Mouse (Mus musculus) retina, embryonic 14.5 days (tissue): ENCODE measurements around the gene Atg2a.

Experiments
- DNase-seq: peaks from one replicate; pipeline ENCODE4 v3.0.0-alpha.2; 2015; ENCODE audit warnings: low spot score

The Atg2a gene

DNA sequence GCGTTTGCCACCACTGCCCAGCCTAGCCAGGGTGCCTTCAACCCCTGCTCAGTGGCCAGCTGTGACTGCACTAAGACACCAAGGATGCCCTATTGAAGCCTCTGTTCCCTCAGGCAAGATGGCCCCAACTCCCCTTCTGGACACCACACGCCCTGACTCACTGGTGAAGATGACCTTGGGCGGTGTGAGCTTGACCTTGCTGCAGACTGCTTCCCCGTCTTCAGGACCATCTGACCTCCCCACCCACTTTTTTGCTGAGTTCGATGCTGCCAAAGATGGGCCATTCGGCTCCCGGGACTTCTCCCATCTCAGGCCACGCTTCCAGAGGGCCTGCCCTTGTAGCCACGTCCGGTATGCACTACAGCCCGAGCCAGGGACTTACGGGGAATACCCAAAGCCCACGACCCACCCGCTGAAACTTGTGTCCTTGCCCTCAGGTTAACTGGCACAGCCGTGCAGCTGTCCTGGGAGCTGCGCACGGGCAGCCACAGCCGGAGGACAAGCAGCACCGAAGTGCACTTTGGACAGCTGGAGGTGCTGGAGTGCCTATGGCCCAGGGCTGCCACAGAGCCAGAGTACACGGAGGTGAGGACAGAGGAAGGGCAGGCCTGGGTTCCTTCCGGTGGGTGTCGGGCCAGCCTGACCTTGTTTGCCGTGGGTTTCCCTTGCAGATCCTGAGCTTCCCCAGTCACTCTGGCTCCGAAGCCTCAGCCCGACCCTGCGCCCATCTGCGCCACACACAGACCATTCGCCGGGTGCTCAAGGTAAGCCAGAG lies 6.2 kb downstream of the Atg2a start:
- DNase-seq, result no peak

DNA sequence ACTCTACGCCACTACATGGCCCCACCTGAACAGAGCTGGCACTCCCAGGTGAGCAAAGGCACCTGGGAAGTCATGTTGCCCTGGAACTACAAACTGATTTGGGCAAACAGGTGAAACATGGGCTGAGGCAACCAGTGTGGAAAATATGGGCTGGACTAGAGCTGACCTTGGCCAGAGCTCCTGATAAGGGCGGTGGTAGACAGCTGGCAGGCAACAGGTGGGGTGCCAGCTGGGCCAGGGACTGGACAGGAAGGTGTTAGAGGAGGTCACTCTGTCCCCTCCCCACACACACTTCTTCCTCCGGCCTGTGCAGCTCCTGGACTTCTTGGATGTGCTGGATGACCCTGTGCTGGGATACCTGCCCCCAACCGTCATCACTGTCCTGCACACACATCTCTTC lies 11.6 kb downstream of the Atg2a start:
- DNase-seq, result no peak

DNA sequence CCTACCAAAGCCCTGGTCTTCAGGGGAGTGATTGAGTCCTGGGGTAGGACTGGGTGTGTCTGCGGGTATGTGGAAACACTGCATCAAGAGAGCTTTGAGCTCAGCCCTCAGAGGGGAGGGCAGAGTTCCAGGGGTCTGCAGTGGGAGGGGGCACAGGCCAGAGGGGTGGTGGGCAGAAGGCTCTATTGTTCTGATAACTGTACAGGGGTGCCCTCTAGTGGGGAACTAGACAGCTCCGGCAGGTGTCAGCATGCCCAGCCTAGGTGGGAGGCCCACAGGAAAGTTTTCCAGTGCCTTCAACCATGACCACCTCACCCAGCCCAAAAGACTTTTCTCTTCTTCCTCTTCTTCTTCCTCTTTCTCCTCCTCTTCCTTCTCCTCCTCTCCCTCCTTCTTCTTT lies 19.0 kb downstream of the Atg2a start:
- peak; percentile 70 for DNase-seq

DNA sequence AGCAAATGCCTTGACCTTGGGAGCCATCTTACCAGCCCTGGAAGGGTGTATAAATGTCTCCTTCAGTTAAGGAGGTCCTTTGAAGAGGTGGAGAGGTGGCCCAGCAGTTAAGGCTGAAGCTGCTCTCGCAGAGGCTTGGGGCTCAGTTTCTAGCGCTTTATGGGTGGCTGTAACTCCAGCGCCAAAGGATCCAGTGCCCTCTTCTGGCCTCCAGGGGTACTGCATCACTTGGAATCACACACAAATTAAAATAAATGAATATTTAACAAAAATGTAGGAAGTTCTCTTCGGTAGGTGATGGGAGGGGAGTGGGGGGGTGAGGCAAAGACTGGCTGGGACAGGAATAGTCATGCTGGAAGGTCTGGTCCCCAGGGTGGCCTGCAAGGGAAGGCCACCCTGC lies 19.5 kb downstream of the Atg2a start:
- no peak for DNase-seq

DNA sequence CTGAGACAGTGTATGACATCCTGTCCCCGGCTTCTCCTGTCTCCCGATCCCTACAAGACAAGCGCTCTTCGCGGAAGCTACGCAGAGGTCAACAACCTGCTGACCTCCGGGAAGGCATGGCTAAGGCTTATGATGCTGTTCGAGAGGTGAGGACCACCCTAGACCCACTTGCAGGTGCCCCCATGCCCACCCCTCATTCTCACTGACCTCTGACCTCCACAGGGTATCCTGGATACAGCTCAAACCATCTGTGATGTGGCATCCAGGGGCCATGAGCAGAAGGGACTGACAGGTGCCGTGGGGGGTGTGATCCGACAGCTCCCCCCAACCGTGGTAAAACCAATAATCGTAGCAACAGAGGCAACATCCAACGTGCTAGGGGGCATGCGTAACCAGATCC lies 19.9 kb downstream of the Atg2a start:
- no peak for DNase-seq

DNA sequence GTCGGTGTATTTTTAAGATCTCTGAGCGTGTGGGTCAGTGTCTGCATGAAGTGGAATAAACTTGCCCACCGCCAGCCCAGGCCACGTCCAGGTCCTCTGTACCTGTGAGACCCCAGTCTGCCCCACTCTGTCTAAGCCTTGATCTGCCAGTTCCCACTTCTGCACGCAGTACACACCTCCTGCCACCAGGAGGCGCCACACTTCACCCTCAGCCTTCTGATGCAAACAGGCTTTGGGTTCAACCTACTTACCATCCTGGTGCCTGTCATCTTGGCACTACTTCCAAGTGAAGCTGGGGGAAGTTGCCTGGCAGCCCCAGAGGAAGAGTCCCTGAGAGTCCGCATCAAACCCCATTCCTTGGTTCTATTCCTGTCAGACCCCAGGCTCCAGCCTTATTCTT lies 20.8 kb downstream of the Atg2a start:
- DNase-seq, result peak; percentile 78

DNA sequence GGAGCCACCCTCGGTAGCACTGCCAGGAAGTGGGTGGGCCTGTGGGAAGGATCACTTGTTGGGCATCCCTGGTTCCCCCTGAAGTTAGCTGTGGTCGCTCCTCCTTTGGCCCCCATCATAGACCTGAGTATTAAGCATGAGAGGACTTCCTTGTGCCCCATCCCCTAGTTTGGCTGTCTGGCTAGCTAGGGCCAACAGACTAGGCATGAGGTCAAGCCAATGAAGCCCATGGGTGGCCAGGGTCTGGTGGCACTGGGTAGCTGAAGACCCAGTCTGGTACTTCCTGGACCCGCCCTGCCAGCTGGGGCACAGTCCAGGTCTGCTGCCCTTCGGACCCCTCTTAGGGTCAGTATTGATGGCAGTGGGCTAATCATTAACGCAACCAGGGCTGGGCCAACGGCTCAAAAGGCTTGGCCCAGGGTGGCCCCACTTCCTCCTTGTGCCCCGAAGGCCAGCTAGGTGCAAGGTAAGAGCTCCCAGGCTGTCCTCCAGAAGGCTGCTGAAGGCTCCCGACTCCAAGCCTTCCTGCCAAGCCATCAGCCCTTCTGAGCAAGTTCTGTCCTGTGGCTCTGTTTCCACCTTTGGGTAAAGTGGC lies 21.5 kb downstream of the Atg2a start:
- DNase-seq, result no peak

DNA sequence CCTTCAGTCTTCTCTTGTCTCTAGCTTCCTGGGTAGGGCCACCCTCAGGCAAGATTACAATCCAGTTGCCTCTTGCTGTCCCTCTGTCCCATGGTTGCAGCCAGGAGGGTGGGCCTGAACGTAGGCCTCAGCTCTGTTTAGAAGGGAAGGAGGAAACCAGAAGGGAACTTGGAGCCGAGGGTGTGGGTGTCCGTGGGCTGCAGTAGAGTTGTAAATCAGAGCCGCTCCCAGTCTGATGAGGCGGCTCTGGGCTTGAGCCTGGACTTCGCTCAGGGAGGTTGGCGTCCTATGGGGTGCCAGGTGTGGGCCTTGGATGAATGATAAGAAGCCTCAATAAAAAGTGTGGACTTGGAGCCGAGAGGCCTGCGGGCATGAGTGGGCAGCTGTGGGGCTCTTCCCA lies 22.7 kb downstream of the Atg2a start:
- no peak for DNase-seq

DNA sequence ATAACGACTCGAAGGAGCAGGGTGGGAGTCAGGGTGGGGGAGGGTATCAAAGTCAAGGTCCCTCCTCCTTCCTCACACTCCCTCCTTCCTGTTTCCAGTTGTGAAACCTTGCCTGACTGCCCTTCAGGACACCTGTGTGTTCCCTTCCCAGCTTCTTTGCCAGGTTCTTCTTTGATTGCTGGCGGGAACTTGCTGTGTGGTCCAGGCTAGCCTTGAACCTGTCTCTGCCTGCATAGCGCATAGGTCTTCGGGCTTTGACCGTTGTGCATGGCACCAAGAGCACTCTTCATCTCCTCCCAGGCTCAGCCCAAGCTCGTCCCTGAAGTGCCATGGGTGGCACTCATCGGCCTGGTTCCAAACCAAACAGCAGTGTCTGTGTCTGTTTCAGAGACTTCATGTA lies 23.5 kb downstream of the Atg2a start:
- DNase-seq, result no peak

DNA sequence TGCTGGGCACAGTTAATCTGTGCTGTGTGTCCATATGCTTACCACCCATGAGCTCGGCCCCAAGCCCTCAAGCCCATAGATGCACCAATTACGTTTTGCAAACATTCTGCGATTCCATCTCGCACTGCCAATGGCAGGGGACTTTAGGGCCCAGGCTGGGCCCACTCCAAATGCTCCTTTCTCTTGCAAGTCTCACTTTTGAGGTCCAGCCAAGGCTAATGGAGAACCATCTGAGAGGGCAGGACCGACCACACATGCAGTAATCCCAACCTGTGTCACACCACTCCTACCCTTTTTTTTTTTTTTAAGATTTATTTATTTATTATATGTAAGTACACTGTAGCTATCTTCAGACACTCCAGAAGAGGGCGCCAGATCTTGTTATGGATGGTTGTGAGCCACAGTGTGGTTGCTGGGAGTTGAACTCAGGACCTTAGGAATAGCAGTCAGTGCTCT lies 24.3 kb downstream of the Atg2a start:
- DNase-seq, result no peak

DNA sequence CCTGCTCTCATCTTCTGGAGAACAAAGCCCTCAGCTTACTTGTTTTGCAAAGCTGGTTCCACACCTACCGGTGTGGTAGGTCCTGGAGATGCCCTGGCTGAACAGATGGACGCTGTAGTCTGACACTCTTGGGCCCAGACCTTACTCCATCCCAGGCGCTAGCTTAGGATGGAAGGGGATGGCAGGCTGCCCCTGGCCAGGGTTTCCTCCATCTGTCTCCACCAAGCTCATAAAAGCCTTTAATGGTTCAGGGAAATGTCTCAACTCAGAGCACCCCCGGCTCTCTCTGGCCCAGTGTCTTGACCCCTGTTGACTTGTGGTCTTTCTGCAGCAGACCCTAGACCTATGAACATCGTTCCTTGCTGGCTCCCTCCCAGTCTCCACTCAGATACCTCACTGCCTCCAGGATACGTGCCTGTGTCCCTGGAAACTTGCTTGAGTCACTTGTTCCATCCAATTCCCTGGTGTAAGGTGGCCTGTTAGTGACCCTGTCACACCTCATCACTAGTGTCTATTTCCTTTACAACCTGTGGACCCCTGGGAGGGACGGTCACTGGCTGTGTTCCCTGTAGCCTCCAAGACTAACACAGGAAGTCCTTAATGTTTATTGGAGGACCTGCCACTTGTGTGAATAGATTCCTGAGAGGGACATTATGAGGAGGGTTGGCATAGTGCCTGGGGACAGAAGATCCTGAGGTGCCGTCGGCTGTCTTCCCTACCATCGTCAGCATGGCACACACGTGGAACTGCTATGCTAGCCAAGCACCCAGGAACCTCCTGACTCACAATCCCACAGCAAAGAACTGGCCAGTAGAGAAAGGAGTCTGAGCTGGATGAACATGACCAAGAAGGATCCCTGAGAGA lies 26.1 kb downstream of the Atg2a start:
- DNase-seq, result no peak

DNA sequence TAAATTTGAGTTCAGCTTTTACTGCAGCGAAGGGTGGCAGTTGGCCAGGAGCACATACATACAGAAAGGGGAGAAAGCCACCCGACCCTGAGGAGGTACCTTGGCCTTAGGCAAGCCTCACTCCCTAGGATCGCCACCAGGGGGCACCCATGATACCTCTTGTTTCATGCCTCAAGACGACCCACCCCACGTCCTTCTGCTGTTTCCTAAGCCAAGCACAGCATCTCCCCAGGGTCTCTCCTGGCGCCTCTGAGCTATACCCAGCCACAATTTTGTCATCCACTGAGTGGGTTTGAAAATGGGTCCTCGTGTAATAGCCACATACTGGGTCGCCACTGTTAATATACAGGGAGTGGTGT lies 26.7 kb downstream of the Atg2a start:
- DNase-seq, result peak; percentile 96

DNA sequence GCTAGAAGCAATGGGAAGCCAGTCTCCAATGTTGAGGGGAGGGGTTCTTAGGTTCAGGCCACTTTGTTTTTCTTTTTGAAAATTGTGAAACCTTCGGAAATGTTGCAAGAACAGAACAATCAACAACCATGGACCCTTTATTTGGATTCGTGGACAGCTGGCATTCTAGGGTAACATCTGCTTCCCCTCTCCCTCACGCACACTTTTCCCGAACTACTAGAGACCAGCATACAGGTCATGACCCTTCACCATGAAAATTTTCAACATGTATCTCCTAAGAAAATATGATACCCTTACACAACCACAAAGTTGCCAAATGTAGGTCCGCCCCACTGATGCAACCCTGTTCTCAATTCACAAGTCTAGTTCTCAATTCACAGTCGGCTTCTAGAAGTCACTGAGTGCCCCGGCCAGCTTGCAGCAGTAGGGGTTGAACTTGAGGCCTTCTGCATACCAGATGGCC lies 27.2 kb downstream of the Atg2a start:
- DNase-seq, result no peak

DNA sequence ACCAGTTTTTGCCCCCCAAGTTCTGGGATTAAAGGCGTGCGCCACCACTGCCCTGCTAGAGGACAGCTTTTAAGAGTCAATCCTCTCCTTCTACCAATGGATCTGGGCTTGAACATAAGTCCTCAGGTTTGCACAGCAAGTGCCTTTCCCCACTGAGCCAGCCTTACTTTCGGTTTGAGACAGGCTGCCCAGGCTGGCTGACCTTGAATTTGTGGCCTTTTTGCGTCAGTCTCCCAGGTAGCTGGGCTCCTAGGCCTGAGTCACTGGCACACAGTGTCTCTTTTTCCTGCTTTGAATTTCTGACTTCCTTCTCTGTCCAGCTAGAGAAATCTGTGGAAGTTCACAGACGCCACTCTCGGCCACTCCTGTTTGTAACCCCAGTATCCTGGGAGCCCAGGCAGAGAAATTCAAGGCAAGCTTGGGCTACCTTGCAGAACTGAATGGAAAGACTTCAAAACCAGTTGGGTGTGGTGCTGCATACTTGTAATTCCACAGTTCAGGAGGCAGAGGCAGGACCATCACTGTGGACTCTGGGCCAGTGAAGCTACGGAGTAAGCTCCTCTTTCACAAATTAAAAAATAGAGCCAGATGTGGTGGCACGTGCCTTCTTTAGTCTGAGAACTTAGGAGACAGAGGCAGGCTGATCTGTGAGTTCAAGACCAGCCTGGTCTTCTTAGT lies 28.5 kb downstream of the Atg2a start:
- no peak for DNase-seq

DNA sequence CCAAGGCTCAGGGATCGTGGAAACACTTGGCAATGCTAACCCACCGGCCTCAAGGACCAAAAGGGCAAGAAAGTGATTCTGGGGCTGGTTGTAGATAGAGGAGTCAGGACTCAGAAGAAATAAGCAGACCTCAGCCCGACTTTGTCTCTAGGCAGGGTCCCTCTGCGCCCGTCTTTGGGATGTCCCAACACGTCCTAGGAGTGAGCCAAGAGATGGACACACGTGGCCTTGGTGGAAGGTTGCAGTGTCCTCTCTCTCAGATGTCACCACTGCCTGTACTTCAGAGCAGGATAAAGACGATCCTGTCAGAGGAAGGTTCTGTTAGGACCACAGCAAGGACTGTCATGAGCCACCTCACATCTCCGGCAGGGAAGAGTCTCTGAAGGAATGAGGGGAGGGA lies 29.2 kb downstream of the Atg2a start:
- DNase-seq, result no peak

DNA sequence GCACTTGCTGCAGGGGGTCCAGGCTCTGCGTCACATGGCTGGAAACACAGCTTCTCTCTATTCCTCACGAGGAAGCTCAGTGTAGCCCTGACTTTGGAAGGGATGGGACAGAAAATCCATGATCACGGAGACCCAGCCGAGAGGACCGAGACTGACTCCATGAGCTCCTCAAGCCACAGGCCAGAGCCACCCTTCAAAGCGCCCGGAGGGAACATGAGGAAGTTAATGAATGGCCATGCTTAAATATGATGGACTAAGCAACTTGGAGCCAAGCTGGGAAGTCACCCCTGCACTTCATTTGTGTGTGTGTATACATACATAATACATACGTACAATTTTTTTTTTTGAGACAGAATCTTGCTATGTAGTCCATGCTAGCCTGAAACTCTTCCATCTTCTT lies 29.7 kb downstream of the Atg2a start:
- no peak for DNase-seq

DNA sequence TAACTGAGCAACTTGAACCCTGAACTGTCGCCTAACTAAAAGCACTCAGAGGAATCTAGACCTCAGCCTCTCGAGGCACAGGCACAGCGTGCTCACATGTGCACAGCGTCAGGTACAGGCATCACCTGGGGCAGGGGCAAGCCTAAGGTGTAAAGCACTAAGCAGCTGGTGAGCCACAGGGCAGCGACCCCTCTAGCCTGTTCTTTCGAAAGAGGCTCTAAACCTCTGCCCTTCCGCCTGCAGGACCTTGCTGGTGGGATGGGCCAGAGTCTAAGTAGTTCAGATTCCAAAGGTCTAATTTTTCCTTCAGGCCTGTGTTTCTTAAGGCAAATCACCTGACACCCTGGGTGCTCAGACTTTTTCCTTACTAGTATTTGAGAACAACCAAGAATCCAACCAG lies 30.6 kb downstream of the Atg2a start:
- no peak for DNase-seq

DNA sequence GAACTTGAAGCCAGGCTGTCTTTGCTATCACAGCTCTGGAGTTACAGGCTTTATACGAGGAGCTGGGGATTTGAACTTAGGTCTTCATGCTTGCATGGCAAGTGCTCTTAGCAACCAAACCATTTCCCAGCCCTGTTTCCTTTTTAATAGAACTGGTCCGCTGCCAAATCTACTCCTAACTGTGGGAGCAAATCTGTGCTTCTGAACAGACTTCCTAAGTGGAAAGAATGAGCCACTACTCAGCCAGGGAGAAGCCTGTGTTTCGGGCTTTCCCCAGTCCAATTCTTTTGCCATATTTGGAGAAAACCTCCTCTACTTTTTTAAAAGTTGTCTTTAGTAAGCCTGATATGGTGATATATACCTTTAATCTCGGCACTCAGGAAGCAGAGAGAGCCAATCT lies 31.3 kb downstream of the Atg2a start:
- no peak for DNase-seq

DNA sequence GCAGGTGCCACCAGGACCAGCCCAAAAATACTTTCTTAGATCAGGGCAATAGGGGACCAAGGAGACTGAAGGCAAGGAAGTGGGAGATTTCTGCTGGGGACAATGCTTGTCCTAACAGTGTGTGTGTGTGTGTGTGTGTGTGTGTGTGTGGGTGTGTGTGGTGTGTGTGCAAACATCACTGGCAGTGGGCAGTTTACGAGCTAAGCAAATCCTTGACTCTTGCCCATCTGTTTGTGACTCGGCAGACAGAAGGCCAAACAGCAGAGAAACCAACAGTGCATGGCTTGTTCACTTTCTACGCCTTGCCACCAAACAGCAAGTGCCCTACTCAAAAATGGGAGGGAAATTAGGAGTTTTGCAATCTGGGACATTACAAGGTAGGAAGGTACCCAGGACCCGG lies 32.1 kb downstream of the Atg2a start:
- DNase-seq, result no peak

DNA sequence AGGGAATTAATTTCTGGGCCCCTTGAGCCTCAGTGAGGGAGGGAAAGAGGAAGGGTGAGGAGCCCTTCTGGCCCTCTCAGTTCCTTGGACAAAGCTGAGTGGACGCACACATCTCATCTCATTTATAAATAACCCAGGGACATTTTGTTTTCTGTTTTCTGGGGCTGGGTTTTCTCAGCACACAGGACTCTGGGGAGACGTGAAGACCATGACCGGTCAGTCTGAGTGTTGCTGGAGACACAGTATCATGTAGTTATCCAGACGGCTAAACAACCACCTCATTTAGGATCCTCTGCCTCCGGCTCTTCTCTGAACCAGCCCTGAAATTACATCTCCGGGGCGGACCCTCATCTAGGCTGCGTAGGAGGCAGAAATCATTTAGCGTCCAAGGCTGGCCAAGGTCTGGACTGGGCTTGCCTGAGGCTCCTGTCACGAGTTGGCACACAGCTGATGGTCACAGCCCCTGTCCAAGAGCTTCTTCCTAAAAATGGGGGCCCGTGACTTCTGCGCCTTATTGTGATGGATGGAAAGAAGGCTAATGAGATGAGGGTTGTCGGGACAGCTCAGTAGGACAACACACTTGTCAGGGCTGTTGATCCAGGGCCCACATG lies 32.6 kb downstream of the Atg2a start:
- DNase-seq, result no peak

DNA sequence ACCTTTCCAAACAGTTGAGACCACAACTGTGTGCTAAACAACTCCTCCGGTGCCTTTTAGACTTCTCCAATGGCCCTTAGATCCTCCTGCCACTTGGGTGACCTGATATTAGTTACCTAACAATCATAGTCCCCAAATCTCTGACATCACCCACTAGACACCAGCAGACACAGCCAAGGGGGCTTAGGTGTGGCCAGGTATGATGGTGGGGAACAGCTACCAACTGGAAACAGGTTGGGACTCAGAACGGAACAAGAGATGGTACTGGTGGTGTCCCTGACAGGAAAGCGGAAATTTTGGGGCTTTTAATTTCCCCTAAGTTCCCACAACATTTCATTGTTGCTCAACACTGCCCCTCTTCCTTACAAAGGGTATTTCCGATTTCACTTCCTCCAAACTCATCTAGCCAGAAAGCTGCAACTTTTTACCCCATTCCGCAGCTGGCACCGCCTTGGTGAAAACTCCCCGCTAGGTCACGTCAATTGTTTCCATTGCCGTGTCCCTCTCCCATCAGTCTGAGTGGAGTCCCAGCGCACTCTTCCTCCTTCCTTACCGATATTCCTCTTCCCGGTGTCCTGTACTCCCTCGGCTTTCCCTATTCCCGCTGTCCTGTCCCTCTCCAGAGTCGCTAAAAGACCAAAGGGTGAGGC lies 34.4 kb downstream of the Atg2a start:
- no peak for DNase-seq
